Mouse (Mus musculus) activated CD4-positive, CD25-positive, alpha-beta regulatory T cell (primary cell): ENCODE measurements around the gene Btbd35f22. TPM values are rescaled to one million over a fixed set of nuclear protein-coding genes. Genes with fewer than 3 reads are reported as not detected.

ENCODE experiments used
- polyA plus RNA-seq, 2 experiments: library from polyadenylated mRNA; unstranded; fragments of 100-300 nt; shearing (Covaris generic); gene quantifications; one replicate each; pipeline ENCODE4 v1.2.1; 2017

Gene Btbd35f22
- polyA plus RNA-seq, result not detected

DNA sequence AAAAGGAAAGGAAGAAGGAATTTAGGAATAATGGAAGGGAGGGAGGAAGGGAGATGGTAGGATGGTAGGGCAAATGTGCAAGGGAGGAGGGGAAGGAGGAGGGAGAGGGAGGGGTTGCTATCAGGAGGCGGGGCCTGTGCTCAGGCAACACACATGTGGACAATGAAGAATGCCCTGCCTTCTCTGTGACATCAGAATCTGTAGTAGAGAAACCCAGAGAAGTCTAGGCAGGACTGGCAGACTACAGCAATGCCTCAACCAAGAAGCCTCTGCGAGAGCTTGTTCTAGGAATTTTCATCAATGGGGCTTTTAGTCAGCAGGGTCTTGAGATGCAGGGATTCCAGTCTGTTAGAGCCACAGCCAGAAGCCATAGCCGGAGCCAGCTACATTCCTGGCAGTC is at the start of gene Btbd35f22:
Btbd35f22 (plus strand) TSS at position 301 of the 400 bp plus-strand sequence.

Other genes starting within 250 kb of the Btbd35f22 start
- gene Gm21637, start 85.8 kb upstream of the Btbd35f22 start, polyA plus RNA-seq, result not detected
- gene Btbd35f2, start 230.6 kb downstream of the Btbd35f22 start, polyA plus RNA-seq, result not detected